Mouse (Mus musculus): ENCODE measurements around the gene Hs3st3a1.

- no peak for TF ChIP-seq CTCF (IDR thresholded peaks at IDR 0.05; ENCODE audit: insufficient read depth, low read length)
- TF ChIP-seq POLR2A (IDR thresholded peaks at IDR 0.05; ENCODE audit: borderline replicate concordance, extremely low read depth, low read depth, low read length): no peak
These were observed 125.3 kb downstream of the Hs3st3a1 start for GRCm38 (mm10) chr11:64560471-64560870.
